15 mouse cellular contexts compared by ENCODE assay signal in genomic region chr11:61489085-61489484, GRCm38 (mm10). TPM values are rescaled to one million over a fixed set of nuclear protein-coding genes. Genes with fewer than 3 reads are reported as not detected.
"Had no signal": no experiment of that assay in that cellular context is flagged by ENCODE, and none has a peak within 500 bp of the region (broad histone marks: within the 10 kb centered on the region; RNA-seq: fewer than 3 reads in every experiment).

No protein-coding gene starts in this region.

- DNase-seq: kidney, postnatal 10 days; kidney, postnatal 4 days; lung, adult 2 months; lung, postnatal 36 days; thymus, postnatal 4 days had no signal

- H3K4me2 ChIP-seq: liver, embryonic 11.5 days; liver, embryonic 15.5 days; midbrain, embryonic 15.5 days had no signal

- H3K4me3 ChIP-seq: left cerebral cortex, adult 2 months; limb, embryonic 10.5 days; liver, embryonic 15.5 days; midbrain, embryonic 15.5 days had no signal

- H3K9ac ChIP-seq: liver, embryonic 15.5 days; midbrain, embryonic 15.5 days had no signal

- ATAC-seq: lung, postnatal 0 days; midbrain, embryonic 15.5 days had no signal

- H3K27me3 ChIP-seq: liver, embryonic 15.5 days; midbrain, embryonic 15.5 days had no signal

- H3K9me3 ChIP-seq: limb, embryonic 10.5 days; liver, embryonic 15.5 days; midbrain, embryonic 15.5 days had no signal

- H3K27ac ChIP-seq: left cerebral cortex, adult 2 months; limb, embryonic 10.5 days; liver, embryonic 15.5 days; midbrain, embryonic 15.5 days; stomach, postnatal 0 days had no signal

RNA-seq across cellular contexts. Expression of gene Mfap4, which starts 3.9 kb away (rescaled TPM):
- total RNA-seq: megakaryocyte progenitor cell, adult 5-6 weeks; monocyte, adult 5-6 weeks; neutrophil, adult 5-6 weeks had no signal

RNA-seq across cellular contexts. Expression of gene B9d1, which starts 15.9 kb away (rescaled TPM):
- total RNA-seq: monocyte, adult 5-6 weeks; neutrophil, adult 5-6 weeks had no signal

RNA-seq across cellular contexts. Expression of gene Rnf112, which starts 35.2 kb away (rescaled TPM):
- total RNA-seq: megakaryocyte progenitor cell, adult 5-6 weeks; monocyte, adult 5-6 weeks; neutrophil, adult 5-6 weeks had no signal
